Mouse (Mus musculus): ENCODE measurements around the gene Sorbs1. TPM values are rescaled to one million over a fixed set of nuclear protein-coding genes. Genes with fewer than 3 reads are reported as not detected.

Gene Sorbs1
- 132 TPM for polyA plus RNA-seq (2014; fragmentation: Illumina TruSeq; extraction: RNeasy Lipid Tissue Mini Kit (QIAGEN cat#74804); ENCODE audit: low read depth, low replicate concordance)

DNA sequence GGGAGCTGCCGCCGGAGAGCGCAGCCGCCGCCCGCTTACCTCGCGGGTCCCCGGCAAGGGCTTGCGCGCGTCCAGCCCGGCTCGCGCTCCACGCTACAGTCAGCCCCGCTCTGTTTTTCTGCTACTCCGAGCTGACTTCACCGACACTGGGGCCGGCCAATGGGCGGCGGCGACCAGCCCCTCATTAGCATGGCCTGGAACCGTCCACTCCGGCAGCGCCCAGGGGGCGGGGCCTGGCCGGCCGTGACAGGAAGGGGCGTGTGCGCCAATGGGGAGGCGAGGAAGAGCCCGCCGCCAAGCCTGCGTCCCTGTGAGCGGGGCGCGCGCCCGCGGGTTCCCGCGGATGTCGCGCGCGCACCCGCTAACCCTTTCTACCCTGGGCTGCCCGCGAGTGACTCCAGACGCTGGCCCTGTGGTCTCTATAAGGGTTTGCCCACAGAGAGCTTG, at the start of gene Sorbs1:
Sorbs1 (minus strand) TSS at position 148 of the 447 bp plus-strand sequence.

DNA sequence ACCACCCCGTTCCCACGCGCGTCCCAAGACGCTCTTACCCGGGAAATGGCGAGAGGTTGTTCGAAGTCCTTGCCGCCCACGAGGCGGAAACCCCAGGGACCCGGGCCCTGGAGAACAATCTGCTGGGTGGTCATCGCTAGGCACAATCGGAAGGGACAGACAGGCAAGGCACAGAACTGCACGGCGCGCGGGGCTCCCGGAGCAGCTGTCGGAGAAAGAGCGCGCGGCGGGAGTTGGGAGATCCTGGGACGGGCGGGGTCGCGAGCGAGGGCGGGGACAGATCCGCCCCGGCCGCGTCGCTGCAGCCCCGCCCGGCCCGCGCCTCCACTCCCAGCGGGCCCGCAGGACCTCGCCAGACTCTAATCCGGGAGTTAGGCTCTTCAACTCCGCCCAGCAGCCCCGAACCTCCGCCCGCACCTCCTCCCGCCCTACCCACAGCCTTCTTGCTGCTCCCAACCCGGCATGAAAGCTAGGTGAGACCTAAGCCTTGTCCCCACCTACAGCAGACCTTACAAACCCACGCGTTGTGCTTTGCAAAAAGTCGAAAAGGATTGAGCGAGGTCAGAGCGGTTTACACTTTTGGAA, 242.2 kb downstream of the Sorbs1 start, which contains the start of gene Pdlim1:
Pdlim1 (minus strand) TSS at position 535 of the 585 bp plus-strand sequence.

Other genes with a start within 250 kb of the Sorbs1 start
- 1.6 TPM for gene Pdlim1, start 241.9 kb downstream of the Sorbs1 start, polyA plus RNA-seq (2014; fragmentation: Illumina TruSeq; extraction: RNeasy Lipid Tissue Mini Kit (QIAGEN cat#74804); ENCODE audit: low read depth, low replicate concordance)
- gene Aldh18a1, start 74.7 kb upstream of the Sorbs1 start, polyA plus RNA-seq (2014; fragmentation: Illumina TruSeq; extraction: RNeasy Lipid Tissue Mini Kit (QIAGEN cat#74804); ENCODE audit: low read depth, low replicate concordance): 5.5 TPM
- 5.2 TPM for gene Tctn3, start 98.5 kb upstream of the Sorbs1 start, polyA plus RNA-seq (2014; fragmentation: Illumina TruSeq; extraction: RNeasy Lipid Tissue Mini Kit (QIAGEN cat#74804); ENCODE audit: low read depth, low replicate concordance)
- 34.1 TPM for gene Entpd1, start 98.6 kb upstream of the Sorbs1 start, polyA plus RNA-seq (2014; fragmentation: Illumina TruSeq; extraction: RNeasy Lipid Tissue Mini Kit (QIAGEN cat#74804); ENCODE audit: low read depth, low replicate concordance)
- not detected for gene Cc2d2b, start 235.0 kb upstream of the Sorbs1 start, polyA plus RNA-seq (2014; fragmentation: Illumina TruSeq; extraction: RNeasy Lipid Tissue Mini Kit (QIAGEN cat#74804); ENCODE audit: low read depth, low replicate concordance)